Mouse (Mus musculus): ENCODE data around the gene 4933424G06Rik. TPM values are rescaled to one million over a fixed set of nuclear protein-coding genes. Genes with fewer than 3 reads are reported as not detected.

The 4933424G06Rik gene
- polyA plus RNA-seq, 1 experiment from 2014 or later = 0.13 TPM

- H3K4me2 ChIP-seq (ENCODE audit: low read depth, low read length) = no peak overlapping the region
- H3K9me3 ChIP-seq (replicated peaks; ENCODE audit: control insufficient read depth, low read length) = no peaks in the 10 kb centered on the region
- H3K4me1 ChIP-seq (ENCODE audit: control insufficient read depth, insufficient read depth, low read length) = no peaks in the 10 kb centered on the region
- H3K27me3 ChIP-seq (ENCODE audit: control insufficient read depth, insufficient read depth, low read length) = no peaks in the 10 kb centered on the region
- no peak overlapping the region for H3K4me3 ChIP-seq (replicated peaks; ENCODE audit: low read length)
- H3K9ac ChIP-seq (ENCODE audit: low read length) = no peak overlapping the region
- ATAC-seq (ENCODE audit: insufficient read depth, low FRiP score) = no peak
- no peaks in the 10 kb centered on the region for H3K36me3 ChIP-seq (ENCODE audit: control insufficient read depth, insufficient read depth, low read length)
- H3K27ac ChIP-seq (ENCODE audit: low read length) = no peak overlapping the region
- 9% methylated on average over 4 of the region's 4 CpGs for WGBS
Observed at GRCm38 (mm10) chr1:36737300-36737699, 27.4 kb downstream of the 4933424G06Rik start.

GRCm38 (mm10) chr1:36739231-36739630, 29.3 kb downstream of the 4933424G06Rik start:
- no peaks in the 10 kb centered on the region for H3K4me1 ChIP-seq (ENCODE audit: control insufficient read depth, insufficient read depth, low read length)
- H3K27ac ChIP-seq (ENCODE audit: low read length) = no peak overlapping the region
- H3K36me3 ChIP-seq (ENCODE audit: control insufficient read depth, insufficient read depth, low read length) = no peaks in the 10 kb centered on the region
- no peaks in the 10 kb centered on the region for H3K9me3 ChIP-seq (replicated peaks; ENCODE audit: control insufficient read depth, low read length)
- ATAC-seq (ENCODE audit: insufficient read depth, low FRiP score) = no peak
- no peak overlapping the region for H3K9ac ChIP-seq (ENCODE audit: low read length)
- WGBS = 70% methylated on average over 5 of the region's 5 CpGs
- H3K4me2 ChIP-seq (ENCODE audit: low read depth, low read length) = no peak overlapping the region
- H3K4me3 ChIP-seq (replicated peaks; ENCODE audit: low read length) = no peak overlapping the region
- H3K27me3 ChIP-seq (ENCODE audit: control insufficient read depth, insufficient read depth, low read length) = no peaks in the 10 kb centered on the region

GRCm38 (mm10) chr1:36743046-36743445, 33.1 kb downstream of the 4933424G06Rik start:
- Histone ChIP-seq H3K36me3 (ENCODE audit: control insufficient read depth, insufficient read depth, low read length) (no peaks in the 10 kb centered on the region), H3K4me3 (replicated peaks; ENCODE audit: low read length) (no peak overlapping the region), H3K9me3 (replicated peaks; ENCODE audit: control insufficient read depth, low read length) (no peaks in the 10 kb centered on the region), H3K27ac (ENCODE audit: low read length) (no peak overlapping the region), H3K4me2 (ENCODE audit: low read depth, low read length) (no peak overlapping the region), H3K9ac (ENCODE audit: low read length) (no peak overlapping the region), H3K4me1 (ENCODE audit: control insufficient read depth, insufficient read depth, low read length) (no peaks in the 10 kb centered on the region), H3K27me3 (ENCODE audit: control insufficient read depth, insufficient read depth, low read length) (no peaks in the 10 kb centered on the region)
- WGBS = 71% methylated on average over 9 of the region's 9 CpGs
- ATAC-seq (ENCODE audit: insufficient read depth, low FRiP score) = no peak

- H3K9me3 ChIP-seq (replicated peaks; ENCODE audit: control insufficient read depth, low read length) = no peaks in the 10 kb centered on the region
Observed at GRCm38 (mm10) chr1:36744268-36744944, 34.5 kb downstream of the 4933424G06Rik start.

GRCm38 (mm10) chr1:36745661-36746060, 35.7 kb downstream of the 4933424G06Rik start:
- H3K4me1 ChIP-seq (ENCODE audit: control insufficient read depth, insufficient read depth, low read length) = no peaks in the 10 kb centered on the region
- no peaks in the 10 kb centered on the region for H3K27me3 ChIP-seq (ENCODE audit: control insufficient read depth, insufficient read depth, low read length)
- no peak overlapping the region for H3K4me3 ChIP-seq (replicated peaks; ENCODE audit: low read length)
- 69% methylated on average over 4 of the region's 4 CpGs for WGBS
- no peaks in the 10 kb centered on the region for H3K36me3 ChIP-seq (ENCODE audit: control insufficient read depth, insufficient read depth, low read length)
- no peak overlapping the region for H3K9ac ChIP-seq (ENCODE audit: low read length)
- no peak overlapping the region for H3K4me2 ChIP-seq (ENCODE audit: low read depth, low read length)
- no peak overlapping the region for H3K27ac ChIP-seq (ENCODE audit: low read length)
- H3K9me3 ChIP-seq (replicated peaks; ENCODE audit: control insufficient read depth, low read length) = no peaks in the 10 kb centered on the region
- ATAC-seq (ENCODE audit: insufficient read depth, low FRiP score) = no peak

More at GRCm38 (mm10) chr1:36744268-36744944, 34.5 kb downstream of the 4933424G06Rik start:
- no peak overlapping the region for H3K27ac ChIP-seq (ENCODE audit: low read length)
- H3K4me1 ChIP-seq (ENCODE audit: control insufficient read depth, insufficient read depth, low read length) = no peaks in the 10 kb centered on the region
- peak overlapping the region; percentile 33 for H3K4me3 ChIP-seq (replicated peaks; ENCODE audit: low read length)
- peak overlapping the region; percentile 45 for H3K4me2 ChIP-seq (ENCODE audit: low read depth, low read length)
- no peak for ATAC-seq (ENCODE audit: insufficient read depth, low FRiP score)
- H3K36me3 ChIP-seq (ENCODE audit: control insufficient read depth, insufficient read depth, low read length) = no peaks in the 10 kb centered on the region
- no peaks in the 10 kb centered on the region for H3K27me3 ChIP-seq (ENCODE audit: control insufficient read depth, insufficient read depth, low read length)
- no peak overlapping the region for H3K9ac ChIP-seq (ENCODE audit: low read length)
- 23% methylated on average over 17 of the region's 17 CpGs for WGBS

- no peak for ATAC-seq (ENCODE audit: insufficient read depth, low FRiP score)
- Histone ChIP-seq H3K9ac (ENCODE audit: low read length) (no peak overlapping the region), H3K4me3 (replicated peaks; ENCODE audit: low read length) (no peak overlapping the region), H3K36me3 (ENCODE audit: control insufficient read depth, insufficient read depth, low read length) (no peaks in the 10 kb centered on the region), H3K27ac (ENCODE audit: low read length) (no peak overlapping the region), H3K9me3 (replicated peaks; ENCODE audit: control insufficient read depth, low read length) (no peaks in the 10 kb centered on the region), H3K4me2 (ENCODE audit: low read depth, low read length) (no peak overlapping the region), H3K4me1 (ENCODE audit: control insufficient read depth, insufficient read depth, low read length) (no peaks in the 10 kb centered on the region), H3K27me3 (ENCODE audit: control insufficient read depth, insufficient read depth, low read length) (no peaks in the 10 kb centered on the region)
- 46% methylated on average over 15 of the region's 15 CpGs for WGBS
Observed at GRCm38 (mm10) chr1:36746452-36746851, 36.5 kb downstream of the 4933424G06Rik start.

- Histone ChIP-seq H3K9ac (ENCODE audit: low read length) (no peak overlapping the region), H3K9me3 (replicated peaks; ENCODE audit: control insufficient read depth, low read length) (no peaks in the 10 kb centered on the region), H3K27ac (ENCODE audit: low read length) (no peak overlapping the region), H3K4me2 (ENCODE audit: low read depth, low read length) (no peak overlapping the region), H3K27me3 (ENCODE audit: control insufficient read depth, insufficient read depth, low read length) (no peaks in the 10 kb centered on the region), H3K36me3 (ENCODE audit: control insufficient read depth, insufficient read depth, low read length) (no peaks in the 10 kb centered on the region), H3K4me3 (replicated peaks; ENCODE audit: low read length) (no peak overlapping the region), H3K4me1 (ENCODE audit: control insufficient read depth, insufficient read depth, low read length) (no peaks in the 10 kb centered on the region)
- WGBS = 70% methylated on average over 6 of the region's 6 CpGs
- ATAC-seq (ENCODE audit: insufficient read depth, low FRiP score) = no peak
Observed at GRCm38 (mm10) chr1:36753932-36754675, 44.2 kb downstream of the 4933424G06Rik start.

GRCm38 (mm10) chr1:36758553-36758952, 48.6 kb downstream of the 4933424G06Rik start:
- no peaks in the 10 kb centered on the region for H3K4me1 ChIP-seq (ENCODE audit: control insufficient read depth, insufficient read depth, low read length)
- WGBS = 78% methylated on average over 9 of the region's 9 CpGs
- no peak for ATAC-seq (ENCODE audit: insufficient read depth, low FRiP score)

GRCm38 (mm10) chr1:36759076-36759475, 49.1 kb downstream of the 4933424G06Rik start:
- H3K27ac ChIP-seq (ENCODE audit: low read length) = no peak overlapping the region
- H3K4me3 ChIP-seq (replicated peaks; ENCODE audit: low read length) = no peak overlapping the region
- no peaks in the 10 kb centered on the region for H3K27me3 ChIP-seq (ENCODE audit: control insufficient read depth, insufficient read depth, low read length)
- no peak overlapping the region for H3K9ac ChIP-seq (ENCODE audit: low read length)
- no peaks in the 10 kb centered on the region for H3K4me1 ChIP-seq (ENCODE audit: control insufficient read depth, insufficient read depth, low read length)
- no peak overlapping the region for H3K4me2 ChIP-seq (ENCODE audit: low read depth, low read length)
- WGBS = 84% methylated on average over 18 of the region's 18 CpGs
- H3K9me3 ChIP-seq (replicated peaks; ENCODE audit: control insufficient read depth, low read length) = no peaks in the 10 kb centered on the region
- no peaks in the 10 kb centered on the region for H3K36me3 ChIP-seq (ENCODE audit: control insufficient read depth, insufficient read depth, low read length)
- ATAC-seq (ENCODE audit: insufficient read depth, low FRiP score) = no peak

More at GRCm38 (mm10) chr1:36758553-36758952, 48.6 kb downstream of the 4933424G06Rik start:
- Histone ChIP-seq H3K4me3 (replicated peaks; ENCODE audit: low read length) (no peak overlapping the region), H3K9ac (ENCODE audit: low read length) (no peak overlapping the region), H3K4me2 (ENCODE audit: low read depth, low read length) (no peak overlapping the region), H3K27me3 (ENCODE audit: control insufficient read depth, insufficient read depth, low read length) (no peaks in the 10 kb centered on the region), H3K36me3 (ENCODE audit: control insufficient read depth, insufficient read depth, low read length) (no peaks in the 10 kb centered on the region), H3K27ac (ENCODE audit: low read length) (no peak overlapping the region), H3K9me3 (replicated peaks; ENCODE audit: control insufficient read depth, low read length) (no peaks in the 10 kb centered on the region)

All from stomach, embryonic 16.5 days (tissue).